Comparison of ENCODE assay signal across 17 mouse cellular contexts in genomic region chr5:138953986-138954385, GRCm38 (mm10). TPM values are rescaled to one million over a fixed set of nuclear protein-coding genes. Genes with fewer than 3 reads are reported as not detected.
DNase-seq lines count a peak whose midpoint lies in the region; ATAC-seq and TF ChIP-seq lines count a peak whose summit lies in the region.
"Had no signal": no experiment of that assay in that cellular context is flagged by ENCODE, and none has a peak within 500 bp of the region (broad histone marks: within the 10 kb centered on the region; RNA-seq: fewer than 3 reads in every experiment).

No protein-coding gene starts in this region.

- no peak for DNase-seq in heart, postnatal 0 days (ENCODE audit: low spot score)
- peak; percentile 56 for DNase-seq in adrenal gland, postnatal 14 days
- DNase-seq in layer of hippocampus, postnatal 25 days (ENCODE audit: extremely low spot score in 1 of 2, low spot score in 1 of 2), result no peak
- DNase-seq: cerebellum, adult 18-20 months; cerebellum, postnatal 10 days; forebrain, postnatal 0 days; gastrocnemius, postnatal 14 days; heart, postnatal 14 days; kidney, adult 18-20 months had no signal

- 72% methylated on average over 7 of the region's 7 CpGs for WGBS in heart, postnatal 0 days
- 80% methylated on average over 7 of the region's 7 CpGs for WGBS in heart, embryonic 12.5 days
- 67% methylated on average over 7 of the region's 7 CpGs for WGBS in embryonic facial prominence, embryonic 13.5 days
- 76% methylated on average over 7 of the region's 7 CpGs for WGBS in intestine, embryonic 15.5 days

- no peaks in the 10 kb centered on the region for H3K9me3 ChIP-seq in heart, postnatal 0 days (replicated peaks; ENCODE audit: control insufficient read depth, low read length)
- H3K9me3 ChIP-seq in heart, embryonic 12.5 days (replicated peaks), result no peaks in the 10 kb centered on the region
- no peaks in the 10 kb centered on the region for H3K9me3 ChIP-seq in embryonic facial prominence, embryonic 13.5 days
- no peaks in the 10 kb centered on the region for H3K9me3 ChIP-seq in intestine, embryonic 15.5 days
- H3K9me3 ChIP-seq: embryonic facial prominence, embryonic 12.5 days; forebrain, embryonic 13.5 days; heart, embryonic 13.5 days; hindbrain, embryonic 13.5 days had no signal

- 0 out of 2 replicates have a peak overlapping the region, but pooled peaks have one; percentile 20 for H3K27ac ChIP-seq in heart, postnatal 0 days (ENCODE audit: low read depth)
- H3K27ac ChIP-seq in heart, embryonic 12.5 days (ENCODE audit: poor library complexity, severe bottlenecking), result no peak overlapping the region
- no peak overlapping the region for H3K27ac ChIP-seq in embryonic facial prominence, embryonic 13.5 days
- no peak overlapping the region for H3K27ac ChIP-seq in intestine, embryonic 15.5 days
- H3K27ac ChIP-seq: embryonic facial prominence, embryonic 12.5 days; forebrain, embryonic 13.5 days; heart, embryonic 13.5 days; hindbrain, embryonic 13.5 days; hindbrain, postnatal 0 days had no signal

- no peak overlapping the region for H3K4me2 ChIP-seq in heart, postnatal 0 days (ENCODE audit: low read depth, low read length)
- no peak overlapping the region for H3K4me2 ChIP-seq in heart, embryonic 12.5 days
- H3K4me2 ChIP-seq in embryonic facial prominence, embryonic 13.5 days, result no peak overlapping the region
- no peak overlapping the region for H3K4me2 ChIP-seq in intestine, embryonic 15.5 days (replicated peaks)
- H3K4me2 ChIP-seq: embryonic facial prominence, embryonic 12.5 days; forebrain, embryonic 13.5 days; heart, embryonic 13.5 days; hindbrain, embryonic 13.5 days had no signal

- no peak; the same call in 1 of the 2 replicates for ATAC-seq in heart, postnatal 0 days (ENCODE audit: insufficient read depth, low read depth)
- ATAC-seq in heart, embryonic 12.5 days (ENCODE audit: insufficient number of reproducible peaks, low FRiP score), result no peak
- ATAC-seq in embryonic facial prominence, embryonic 13.5 days (ENCODE audit: insufficient number of reproducible peaks, insufficient read depth, low FRiP score, low TSS enrichment, low read depth), result no peak
- ATAC-seq in intestine, embryonic 15.5 days, result no peak
- ATAC-seq: forebrain, embryonic 13.5 days; forebrain, postnatal 0 days; hindbrain, postnatal 0 days had no signal

- no peaks in the 10 kb centered on the region for H3K36me3 ChIP-seq in heart, postnatal 0 days (replicated peaks; ENCODE audit: control insufficient read depth, insufficient read depth, low read length)
- H3K36me3 ChIP-seq in heart, embryonic 12.5 days, result no peaks in the 10 kb centered on the region
- H3K36me3 ChIP-seq in embryonic facial prominence, embryonic 13.5 days, result no peaks in the 10 kb centered on the region
- H3K36me3 ChIP-seq in intestine, embryonic 15.5 days, result no peaks in the 10 kb centered on the region
- H3K36me3 ChIP-seq: embryonic facial prominence, embryonic 12.5 days; heart, embryonic 13.5 days; hindbrain, embryonic 13.5 days had no signal

- H3K4me3 ChIP-seq in heart, postnatal 0 days (ENCODE audit: low read depth, low read length), result no peak overlapping the region
- no peak overlapping the region for H3K4me3 ChIP-seq in heart, embryonic 12.5 days
- H3K4me3 ChIP-seq in embryonic facial prominence, embryonic 13.5 days, result no peak overlapping the region
- H3K4me3 ChIP-seq in intestine, embryonic 15.5 days (replicated peaks), result no peak overlapping the region
- H3K4me3 ChIP-seq: embryonic facial prominence, embryonic 12.5 days; forebrain, embryonic 13.5 days; heart, embryonic 13.5 days; hindbrain, embryonic 13.5 days had no signal

- H3K27me3 ChIP-seq in heart, postnatal 0 days (ENCODE audit: control insufficient read depth, insufficient read depth, low read length), result no peaks in the 10 kb centered on the region
- no peaks in the 10 kb centered on the region for H3K27me3 ChIP-seq in heart, embryonic 12.5 days (replicated peaks)
- H3K27me3 ChIP-seq in embryonic facial prominence, embryonic 13.5 days, result peaks cover 34% of the 10 kb centered on the region
- no peaks in the 10 kb centered on the region for H3K27me3 ChIP-seq in intestine, embryonic 15.5 days (replicated peaks)
- H3K27me3 ChIP-seq: embryonic facial prominence, embryonic 12.5 days; forebrain, embryonic 13.5 days had no signal

- TF ChIP-seq CTCF in heart, postnatal 0 days (IDR thresholded peaks at IDR 0.05; ENCODE audit: low read depth), result no peak

- H3K4me1 ChIP-seq in heart, postnatal 0 days (ENCODE audit: control insufficient read depth, insufficient read depth), result peaks cover 12% of the 10 kb centered on the region
- H3K4me1 ChIP-seq in heart, embryonic 12.5 days (replicated peaks), result peaks cover 30% of the 10 kb centered on the region
- peaks cover 42% of the 10 kb centered on the region for H3K4me1 ChIP-seq in embryonic facial prominence, embryonic 13.5 days
- H3K4me1 ChIP-seq in intestine, embryonic 15.5 days (replicated peaks), result peaks cover 24% of the 10 kb centered on the region

- H3K9ac ChIP-seq in heart, postnatal 0 days (replicated peaks; ENCODE audit: low read depth, low read length), result no peak overlapping the region
- H3K9ac ChIP-seq in heart, embryonic 12.5 days, result no peak overlapping the region
- H3K9ac ChIP-seq in embryonic facial prominence, embryonic 13.5 days, result peak overlapping the region; percentile 36; the same call in 1 of the 2 replicates
- no peak overlapping the region for H3K9ac ChIP-seq in intestine, embryonic 15.5 days
- H3K9ac ChIP-seq: embryonic facial prominence, embryonic 12.5 days; forebrain, embryonic 13.5 days; forebrain, postnatal 0 days; heart, embryonic 13.5 days; hindbrain, embryonic 13.5 days had no signal

- no peak for TF ChIP-seq EP300 in heart, postnatal 0 days (IDR thresholded peaks at IDR 0.05; ENCODE audit: low read depth)

RNA-seq across cellular contexts. Expression of gene Pdgfa, which starts 43.2 kb away (rescaled TPM):
- 60.5 and 78.0 TPM in 2 replicates for total RNA-seq in heart, postnatal 0 days (2014; rRNA removed; ENCODE audit: low replicate concordance)
- polyA plus RNA-seq in heart, postnatal 0 days (2015; fragmentation: Nextera tagmentation; extraction: Ambion mirVana), result 47.2 and 49.6 TPM in 2 replicates
- 34.4 and 37.4 TPM in 2 replicates for polyA plus RNA-seq in heart, embryonic 12.5 days (2016; fragmentation: Nextera tagmentation; extraction: Ambion mirVana)
- 22.0 and 26.0 TPM in 2 replicates for total RNA-seq in adrenal gland, postnatal 14 days (2021)
- 58.6 and 58.8 TPM in 2 replicates for polyA plus RNA-seq in embryonic facial prominence, embryonic 13.5 days (2015; fragmentation: Nextera tagmentation; extraction: Ambion mirVana)
- 48.5 and 48.8 TPM in 2 replicates for polyA plus RNA-seq in intestine, embryonic 15.5 days (2015; fragmentation: Nextera tagmentation; extraction: Ambion mirVana)
- 10 to 100 TPM; 42.3 to 45.8 TPM for total RNA-seq in layer of hippocampus, postnatal 25 days (2021)
